Mouse (Mus musculus) liver, adult 2 months (tissue): ENCODE measurements around the gene Arl15. TPM values are rescaled to one million over a fixed set of nuclear protein-coding genes. Genes with fewer than 3 reads are reported as not detected.

Experiments
- DNase-seq: peaks from one replicate; pipeline ENCODE4 v3.0.0-alpha.2; 2011; ENCODE audit warnings: low read depth, low spot score; ENCODE audit errors: extremely low read depth
- H3K27ac ChIP-seq: fragments of 200-500 bp; replicated peaks from 2 replicates; pipeline ENCODE4 v1.5.1; 2012; ENCODE audit warnings: low read depth, mild to moderate bottlenecking, control low read depth, inconsistent platforms, low read length; ENCODE audit not compliant: insufficient read depth
- H3K27me3 ChIP-seq: fragments of 200-500 bp; 2 replicates; pipeline ENCODE4 v1.6.1; 2012; ENCODE audit warnings: mild to moderate bottlenecking, moderate library complexity, low read length, inconsistent platforms; ENCODE audit not compliant: control insufficient read depth, insufficient read depth
- H3K36me3 ChIP-seq: fragments of 200-500 bp; 2 replicates; pipeline ENCODE4 v1.6.1; 2012; ENCODE audit warnings: low read length, inconsistent platforms; ENCODE audit not compliant: control insufficient read depth, insufficient read depth
- H3K4me1 ChIP-seq: fragments of 200-500 bp; 2 replicates; pipeline ENCODE4 v1.6.1; 2011; ENCODE audit warnings: low read length; ENCODE audit not compliant: control insufficient read depth, insufficient read depth
- H3K4me3 ChIP-seq: fragments of 200-500 bp; 2 replicates; pipeline ENCODE4 v1.5.1; 2011; ENCODE audit warnings: low read depth, mild to moderate bottlenecking, control low read depth, low read length, moderate library complexity; ENCODE audit not compliant: insufficient read depth
- H3K79me2 ChIP-seq: fragments of 200-500 bp; 2 replicates; pipeline ENCODE4 v1.6.1; 2012; ENCODE audit warnings: inconsistent platforms, mild to moderate bottlenecking, low read length, moderate library complexity; ENCODE audit not compliant: control insufficient read depth, insufficient read depth
- H3K9ac ChIP-seq: fragments of 200-500 bp; 2 replicates; pipeline ENCODE4 v1.6.1; 2012; ENCODE audit warnings: low read depth, mild to moderate bottlenecking, control low read depth, inconsistent platforms, low read length
- CTCF ChIP-seq: fragments of 200-500 bp; IDR thresholded peaks from 2 replicates; pipeline ENCODE4 v1.5.1; 2011; ENCODE audit warnings: low read depth, low read length, control low read depth
- POLR2A ChIP-seq: fragments of 200-500 bp; IDR thresholded peaks from 2 replicates; pipeline ENCODE4 v1.6.1; 2011; ENCODE audit warnings: low read length, control low read depth; ENCODE audit not compliant: insufficient read depth; ENCODE audit errors: extremely low read depth
- WGBS: fragments of 180-500 bp; shearing (Covaris S2); methylation state at CpG from one replicate; pipeline ENCODE4 v1.1.7; 2018; 5-methylcytosine and 5-hydroxymethylcytosine counted together
- polyA plus RNA-seq: library from polyadenylated mRNA; depleted of rRNA; stranded (reverse); fragments of >200 nt; gene quantifications from 2 replicates; pipeline ENCODE4 v1.2.3, GENCODE M21; 2012
- total RNA-seq: library from RNA; depleted of rRNA; stranded (reverse); fragments of >200 nt; gene quantifications from 2 replicates; pipeline ENCODE4 v1.2.3, GENCODE M21; 2014

Gene Arl15
- total and polyA plus RNA-seq, 2 experiments = 1.9 to 6.5 TPM

DNA sequence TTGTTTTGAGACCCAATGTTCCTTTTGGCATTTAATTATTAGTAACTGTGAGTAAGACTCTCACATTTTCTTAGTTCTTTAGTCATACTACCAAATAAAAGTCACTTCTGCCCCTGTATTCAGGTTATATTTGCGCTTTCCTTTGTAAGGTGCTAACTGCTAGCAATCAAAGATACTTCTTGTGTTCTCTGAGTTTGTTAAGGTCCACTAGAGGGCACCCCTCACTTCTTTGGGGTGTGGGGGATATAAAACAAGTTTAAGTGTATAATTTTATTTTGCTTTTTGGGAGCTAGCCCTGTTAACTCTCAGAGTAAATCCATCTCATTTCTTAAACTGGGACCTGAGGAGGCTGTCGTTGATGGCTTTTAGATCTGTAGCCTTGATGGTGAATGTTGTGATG lies 73.4 kb downstream of the Arl15 start:
- DNase-seq = no peak
- H3K4me1 ChIP-seq = peaks cover 12% of the 10 kb centered on the region
- WGBS = 96% methylated on average over 2 of the region's 2 CpGs
- no peak overlapping the region for H3K9ac ChIP-seq
- no peak overlapping the region for H3K27ac ChIP-seq
- peaks cover 6% of the 10 kb centered on the region; the same call in 1 of the 2 replicates for H3K79me2 ChIP-seq
- no peak for TF ChIP-seq CTCF
- TF ChIP-seq POLR2A = no peak
- H3K27me3 ChIP-seq = no peaks in the 10 kb centered on the region
- no peak overlapping the region for H3K4me3 ChIP-seq
- H3K36me3 ChIP-seq = no peaks in the 10 kb centered on the region

DNA sequence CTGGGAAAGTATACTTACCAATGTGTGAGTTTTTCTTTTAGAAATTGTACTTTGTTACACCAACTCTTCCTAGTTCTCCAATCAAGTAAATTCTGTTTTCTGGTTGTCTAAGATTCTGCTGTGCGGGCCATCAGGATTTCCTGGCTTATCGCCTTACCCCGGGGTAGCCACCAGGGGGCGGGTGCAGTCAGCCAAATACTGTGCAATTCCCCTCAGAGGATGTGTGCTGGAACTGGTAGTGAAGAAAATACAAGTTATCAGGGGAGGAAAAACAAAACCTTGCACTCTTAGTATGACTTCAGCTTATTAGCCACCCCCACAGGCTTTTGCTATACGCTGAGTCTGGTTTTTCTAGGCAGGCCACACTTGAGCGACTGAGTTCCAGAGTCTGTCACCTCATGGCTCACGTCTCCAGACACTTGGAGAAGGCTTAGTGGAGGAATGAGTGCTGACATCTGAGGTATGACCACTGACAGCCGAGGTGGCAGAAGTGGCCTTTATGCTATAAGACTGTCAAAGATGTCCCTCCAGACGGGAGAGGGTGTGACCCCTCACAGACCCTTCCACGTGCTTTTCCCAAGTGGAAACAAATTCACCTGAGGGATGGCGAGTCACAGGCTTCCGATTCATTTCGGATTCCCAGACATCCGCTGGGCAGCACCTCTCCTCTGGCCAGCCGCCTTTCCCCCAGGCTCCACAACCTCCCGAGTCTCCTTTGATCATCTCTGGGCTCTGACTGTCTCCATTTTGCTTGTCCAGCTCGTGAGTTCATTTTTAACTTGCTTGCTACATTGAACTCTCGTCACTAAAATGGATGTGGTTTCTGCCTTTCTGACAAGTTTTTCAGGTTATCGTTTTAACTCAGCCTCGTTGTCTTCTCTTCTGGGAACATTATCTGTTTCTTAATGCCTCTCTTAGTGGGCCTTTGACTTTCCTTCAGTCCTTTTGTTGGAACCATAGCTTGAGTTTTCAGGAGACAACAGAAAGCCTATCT lies 75.2 kb downstream of the Arl15 start:
- Histone ChIP-seq H3K27ac (peak overlapping the region; percentile 10), H3K36me3 (no peaks in the 10 kb centered on the region), H3K27me3 (no peaks in the 10 kb centered on the region), H3K9ac (no peak overlapping the region), H3K79me2 (peaks cover 6% of the 10 kb centered on the region; the same call in 1 of the 2 replicates), H3K4me3 (no peak overlapping the region), H3K4me1 (peaks cover 5% of the 10 kb centered on the region)
- WGBS = 76% methylated on average over 20 of the region's 20 CpGs
- DNase-seq = no peak
- TF ChIP-seq CTCF (peak; percentile 73), POLR2A (no peak)

DNA sequence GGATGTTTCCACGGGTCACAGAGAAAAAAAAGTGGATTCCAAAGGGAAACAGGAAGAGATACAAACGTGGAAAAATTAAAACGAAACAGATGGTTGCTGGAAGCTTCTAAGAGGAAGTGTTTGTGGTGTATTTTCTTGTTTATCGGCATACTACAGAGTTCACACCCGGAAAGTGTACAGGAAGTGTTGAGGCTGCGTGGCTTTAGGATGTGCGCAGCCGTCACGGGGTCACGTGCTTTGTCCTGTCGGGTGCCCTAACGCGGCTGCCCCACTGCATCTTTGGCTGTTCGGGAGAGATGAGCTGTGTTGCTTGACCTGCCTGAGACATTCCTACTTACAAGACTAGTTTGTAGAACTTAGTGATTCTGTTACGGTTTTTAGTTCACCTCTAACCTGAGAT lies 76.1 kb downstream of the Arl15 start:
- H3K9ac ChIP-seq = no peak overlapping the region
- H3K36me3 ChIP-seq = no peaks in the 10 kb centered on the region
- peak; percentile 39 for DNase-seq
- no peaks in the 10 kb centered on the region for H3K27me3 ChIP-seq
- no peak for TF ChIP-seq CTCF
- no peak for TF ChIP-seq POLR2A
- WGBS = 76% methylated on average over 15 of the region's 15 CpGs
- H3K79me2 ChIP-seq = peaks cover 6% of the 10 kb centered on the region; the same call in 1 of the 2 replicates
- H3K4me3 ChIP-seq = peak overlapping the region; percentile 16; the same call in 1 of the 2 replicates
- peaks cover 3% of the 10 kb centered on the region; the same call in 1 of the 2 replicates for H3K4me1 ChIP-seq
- H3K27ac ChIP-seq = peak overlapping the region; percentile 49

DNA sequence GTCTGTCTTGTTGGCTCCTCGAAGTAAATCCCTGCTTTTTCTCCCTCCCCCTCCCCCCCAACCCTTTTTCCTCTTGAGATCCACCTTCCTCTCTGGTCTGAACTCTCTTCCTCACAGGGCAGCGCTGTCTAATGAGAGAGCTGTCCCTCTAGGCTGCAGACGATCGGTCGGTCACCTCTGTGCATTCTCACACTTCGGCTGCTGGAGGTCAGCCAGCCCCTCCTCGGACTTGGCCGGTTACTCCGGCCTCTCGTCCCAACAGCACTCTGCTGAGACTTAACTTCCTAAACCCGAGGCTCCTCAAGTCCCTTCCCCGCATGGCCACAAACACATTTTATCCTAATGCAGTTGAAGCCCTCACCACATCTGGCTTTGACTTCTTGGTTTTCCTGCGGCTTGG lies 77.5 kb downstream of the Arl15 start:
- Histone ChIP-seq H3K36me3 (no peaks in the 10 kb centered on the region), H3K27me3 (no peaks in the 10 kb centered on the region), H3K4me1 (no peaks in the 10 kb centered on the region), H3K27ac (no peak overlapping the region), H3K79me2 (peaks cover 6% of the 10 kb centered on the region; the same call in 1 of the 2 replicates), H3K9ac (no peak overlapping the region), H3K4me3 (no peak overlapping the region)
- TF ChIP-seq POLR2A (no peak), CTCF (no peak)
- WGBS = 74% methylated on average over 13 of the region's 13 CpGs
- no peak for DNase-seq

DNA sequence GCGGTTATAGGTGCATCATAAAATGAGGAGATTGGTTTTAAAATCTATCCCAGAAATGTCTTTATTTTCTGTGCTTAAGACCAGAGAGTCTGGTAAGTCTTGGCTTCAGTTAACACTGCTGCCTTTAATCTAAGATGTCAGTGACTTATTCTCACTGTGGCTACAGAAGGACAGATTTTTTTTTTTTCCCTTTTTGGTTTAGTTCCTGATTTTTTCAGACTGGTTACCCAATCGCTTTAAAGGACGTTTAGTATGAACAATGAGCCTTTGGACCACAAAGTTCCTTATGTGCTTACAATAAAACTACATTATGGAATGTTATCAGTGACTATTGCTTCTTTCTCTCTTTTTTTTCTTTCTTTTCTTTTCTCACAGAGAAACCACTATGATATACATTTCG lies 81.4 kb downstream of the Arl15 start:
- H3K4me1 ChIP-seq = peaks cover under 1% of the 10 kb centered on the region; the same call in 1 of the 2 replicates
- H3K27me3 ChIP-seq = no peaks in the 10 kb centered on the region
- no peak overlapping the region for H3K4me3 ChIP-seq
- H3K79me2 ChIP-seq = peaks cover 6% of the 10 kb centered on the region; the same call in 1 of the 2 replicates
- no peaks in the 10 kb centered on the region for H3K36me3 ChIP-seq
- no peak overlapping the region for H3K9ac ChIP-seq
- 47% methylated on average over 4 of the region's 4 CpGs for WGBS
- TF ChIP-seq CTCF = no peak
- no peak for TF ChIP-seq POLR2A
- DNase-seq = peak; percentile 35
- H3K27ac ChIP-seq = no peak overlapping the region
